Mouse (Mus musculus) MEL (cell line): ENCODE results near the gene Nfat5. TPM values are rescaled to one million over a fixed set of nuclear protein-coding genes. Genes with fewer than 3 reads are reported as not detected.

Source experiments
- DNase-seq: peaks from one replicate; pipeline ENCODE4 v3.0.0; 2011; ENCODE audit warnings: low read depth, low spot score
- H3K27ac ChIP-seq: 2 replicates; pipeline ENCODE4 v1.5.1; 2012; ENCODE audit warnings: low read depth, mild to moderate bottlenecking, control low read depth, low read length, moderate library complexity; ENCODE audit not compliant: control insufficient read depth
- H3K27me3 ChIP-seq, 2 experiments: fragments of 150-350 bp in 1 of 2; sonication (generic) in 1 of 2; 2 replicates each; pipeline ENCODE4 v1.6.1; 2012; ENCODE audit warnings: low read length in 2 of 2, mild to moderate bottlenecking in 2 of 2, improper control_type of control experiment in 1 of 2, moderate library complexity in 1 of 2; ENCODE audit not compliant: insufficient read depth in 2 of 2, control insufficient read depth in 1 of 2
- H3K36me3 ChIP-seq, 2 experiments: 2 replicates each; pipeline ENCODE4 v1.6.1; 2012 to 2014; ENCODE audit warnings: low read length in 2 of 2, improper control_type of control experiment in 1 of 2, inconsistent platforms in 1 of 2, mild to moderate bottlenecking in 1 of 2; ENCODE audit not compliant: insufficient read depth in 2 of 2, control insufficient read depth in 1 of 2
- H3K4me1 ChIP-seq, 2 experiments: fragments of 150-350 bp in 1 of 2; sonication (generic) in 1 of 2; 2 replicates each; pipeline ENCODE4 v1.6.1; 2012; ENCODE audit warnings: low read length in 2 of 2, improper control_type of control experiment in 1 of 2, mild to moderate bottlenecking in 1 of 2; ENCODE audit not compliant: insufficient read depth in 2 of 2, control insufficient read depth in 1 of 2
- H3K4me3 ChIP-seq, 2 experiments: fragments of 150-350 bp in 1 of 2; sonication (generic) in 1 of 2; 2 replicates each; pipeline ENCODE4 v1.5.1; 2012; ENCODE audit warnings: low read depth in 2 of 2, low read length in 2 of 2, mild to moderate bottlenecking in 2 of 2, moderate library complexity in 2 of 2, control low read depth in 1 of 2, improper control_type of control experiment in 1 of 2; ENCODE audit not compliant: control insufficient read depth in 1 of 2, insufficient read depth in 1 of 2
- H3K79me2 ChIP-seq: 2 replicates; pipeline ENCODE4 v1.6.1; 2012; ENCODE audit warnings: mild to moderate bottlenecking, low read length, moderate library complexity; ENCODE audit not compliant: control insufficient read depth, poor library complexity, insufficient read depth
- H3K9ac ChIP-seq: 2 replicates; pipeline ENCODE4 v1.6.1; 2012; ENCODE audit warnings: low read depth, mild to moderate bottlenecking, control low read depth, low read length, moderate library complexity; ENCODE audit not compliant: control insufficient read depth, poor library complexity, severe bottlenecking
- H3K9me3 ChIP-seq: fragments of 150-350 bp; sonication (generic); replicated peaks from 2 replicates; pipeline ENCODE4 v1.6.1; 2012; ENCODE audit warnings: mild to moderate bottlenecking, low read length, improper control_type of control experiment, moderate library complexity; ENCODE audit not compliant: insufficient read depth
- BHLHE40 ChIP-seq: IDR thresholded peaks from 2 replicates; pipeline ENCODE4 v1.6.1; 2012; ENCODE audit warnings: low read depth, mild to moderate bottlenecking, inconsistent platforms, low read length, improper control_type of control experiment, borderline replicate concordance
- CHD1 ChIP-seq: IDR thresholded peaks from 2 replicates; pipeline ENCODE4 v1.6.1; 2012; ENCODE audit warnings: low read depth, mild to moderate bottlenecking, inconsistent platforms, low read length, improper control_type of control experiment
- CHD2 ChIP-seq: IDR thresholded peaks from 2 replicates; pipeline ENCODE4 v1.6.1; 2011; ENCODE audit warnings: low read length, improper control_type of control experiment
- E2F4 ChIP-seq: IDR thresholded peaks from 2 replicates; pipeline ENCODE4 v1.6.1; 2011; ENCODE audit warnings: low read depth, low read length, improper control_type of control experiment, borderline replicate concordance
- ETS1 ChIP-seq: IDR thresholded peaks from 2 replicates; pipeline ENCODE4 v1.6.1; 2012; ENCODE audit warnings: low read depth, mild to moderate bottlenecking, inconsistent platforms, low read length, improper control_type of control experiment, moderate library complexity
- GABPA ChIP-seq: IDR thresholded peaks from 2 replicates; pipeline ENCODE4 v1.6.1; 2012; ENCODE audit warnings: low read depth, mild to moderate bottlenecking, inconsistent platforms, low read length, improper control_type of control experiment, moderate library complexity
- GATA1 ChIP-seq: IDR thresholded peaks from 2 replicates; pipeline ENCODE4 v1.6.1; 2011; ENCODE audit warnings: low read depth, low read length, improper control_type of control experiment
- MEF2A ChIP-seq: IDR thresholded peaks from 2 replicates; pipeline ENCODE4 v1.6.1; 2014; ENCODE audit warnings: low read depth, mild to moderate bottlenecking, inconsistent platforms, low read length, improper control_type of control experiment; ENCODE audit not compliant: poor library complexity, insufficient replicate concordance, severe bottlenecking; ENCODE audit errors: extremely low read depth
- NELFE ChIP-seq: IDR thresholded peaks from 2 replicates; pipeline ENCODE4 v1.6.1; 2011; ENCODE audit warnings: low read depth, low read length, improper control_type of control experiment
- POLR2A ChIP-seq, 2 experiments: IDR thresholded peaks; 2 replicates each; pipeline ENCODE4 v1.6.1; 2011 to 2012; ENCODE audit warnings: low read length in 2 of 2, mild to moderate bottlenecking in 2 of 2, control low read depth in 1 of 2, improper control_type of control experiment in 1 of 2, low read depth in 1 of 2, moderate library complexity in 1 of 2; ENCODE audit not compliant: control insufficient read depth in 1 of 2, insufficient read depth in 1 of 2, poor library complexity in 1 of 2
- POLR2AphosphoS5 ChIP-seq: IDR thresholded peaks from 2 replicates; pipeline ENCODE4 v1.6.1; 2012; ENCODE audit warnings: low read depth, borderline replicate concordance, mild to moderate bottlenecking, inconsistent platforms, low read length, moderate library complexity, mixed read lengths
- SIN3A ChIP-seq: IDR thresholded peaks from 2 replicates; pipeline ENCODE4 v1.6.1; 2012; ENCODE audit warnings: low read length, improper control_type of control experiment, inconsistent platforms
- TCF12 ChIP-seq: IDR thresholded peaks from 2 replicates; pipeline ENCODE4 v1.6.1; 2014; ENCODE audit warnings: low read depth, mild to moderate bottlenecking, inconsistent platforms, low read length, improper control_type of control experiment, moderate library complexity
- ZKSCAN1 ChIP-seq: IDR thresholded peaks from 2 replicates; pipeline ENCODE4 v1.6.1; 2012; ENCODE audit warnings: low read depth, mild to moderate bottlenecking, inconsistent platforms, low read length, improper control_type of control experiment, moderate library complexity
- polyA plus RNA-seq, 2 experiments: library from polyadenylated mRNA; stranded (reverse) in 1 of 2; unstranded in 1 of 2; fragments of >175 nt in 1 of 2; fragments of >200 nt in 1 of 2; gene quantifications; 2 replicates each; pipeline versions ENCODE4 v1.2.1 to v1.2.4; 2012; ENCODE audit warnings: low replicate concordance in 2 of 2, low read depth in 1 of 2; ENCODE audit not compliant: insufficient read length in 2 of 2, insufficient read depth in 1 of 2, missing spikeins in 1 of 2
- total RNA-seq: library from RNA; depleted of rRNA; stranded (reverse); fragments of 300-350 nt; gene quantifications from 2 replicates; pipeline ENCODE4 v1.2.3, GENCODE M21; 2012

Gene Nfat5
- total and polyA plus RNA-seq, 3 experiments, result 4.2 to 11.3 TPM; not detected in 1

DNA sequence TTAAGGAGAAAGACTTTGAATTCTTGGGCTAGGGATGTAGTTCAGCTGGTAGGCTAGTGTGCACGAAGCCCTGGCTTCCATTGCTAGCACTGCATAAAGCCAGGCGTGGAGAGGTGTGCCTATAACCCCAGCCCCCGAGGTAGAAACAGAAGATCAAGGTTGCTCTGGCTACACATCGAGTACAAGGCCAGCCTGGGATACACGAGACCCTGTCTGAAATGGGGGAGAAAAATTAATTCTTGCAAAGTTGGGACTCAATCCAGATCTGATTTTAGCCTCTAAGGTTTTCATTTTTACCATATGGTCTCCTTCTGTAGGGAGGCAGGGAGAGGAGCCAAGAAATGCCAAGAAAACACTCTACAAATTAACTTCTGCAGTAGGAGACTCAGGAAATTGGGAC lies 36.0 kb upstream of the Nfat5 start:
- Histone ChIP-seq H3K36me3 (peaks cover 0 to 20% of the 10 kb centered on the region in 2 experiments; a peak in 2 of 4 replicates), H3K27ac (no peak overlapping the region)
- no peak for DNase-seq

DNA sequence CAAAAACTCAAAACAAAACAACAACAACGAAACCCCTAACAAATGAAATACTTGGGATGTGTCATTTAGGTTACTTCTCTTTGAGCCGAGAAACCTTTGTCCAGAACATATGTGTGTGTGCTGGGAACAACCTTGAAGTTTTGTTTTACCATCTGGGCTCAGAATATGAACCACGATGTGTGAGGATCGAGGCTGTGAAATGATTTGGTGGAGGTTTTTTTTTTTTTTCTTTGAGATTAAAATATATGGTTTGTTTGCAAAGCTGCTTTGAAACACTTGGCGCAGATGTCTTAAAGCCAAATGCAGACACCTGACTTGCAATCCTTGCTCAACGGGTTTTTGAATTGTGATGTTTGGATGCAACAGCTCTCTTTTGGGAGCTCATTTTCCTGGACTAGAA lies 33.1 kb upstream of the Nfat5 start:
- Histone ChIP-seq H3K27ac (no peak overlapping the region), H3K27me3 (no peaks in the 10 kb centered on the region), H3K9me3 (no peaks in the 10 kb centered on the region), H3K9ac (no peak overlapping the region), H3K4me3 (no peak overlapping the region), H3K79me2 (no peaks in the 10 kb centered on the region), H3K4me1 (peaks cover 0 to 5% of the 10 kb centered on the region in 2 experiments; a peak in 1 of 4 replicates), H3K36me3 (peaks cover 0 to 6% of the 10 kb centered on the region in 2 experiments; a peak in 2 of 4 replicates)
- TF ChIP-seq BHLHE40, result no peak
- no peak for TF ChIP-seq ETS1
- TF ChIP-seq POLR2AphosphoS5, result no peak
- no peak for TF ChIP-seq ZKSCAN1
- TF ChIP-seq CHD1, result no peak
- TF ChIP-seq POLR2A (IDR thresholded peaks at IDR 0.05; ENCODE audit: control insufficient read depth in 1 of 2, insufficient read depth in 1 of 2, low read depth in 1 of 2, low read length in 2 of 2, poor library complexity in 1 of 2), result no peak
- no peak for DNase-seq

More for the DNA sequence above, 36.0 kb upstream of the Nfat5 start:
- no peaks in the 10 kb centered on the region; the same call in 1 of the 2 replicates for H3K79me2 ChIP-seq
- peaks cover 7 to 16% of the 10 kb centered on the region in 2 experiments for H3K4me1 ChIP-seq
- no peaks in the 10 kb centered on the region for H3K9me3 ChIP-seq
- TF ChIP-seq ZKSCAN1 (no peak), BHLHE40 (no peak), TCF12 (no peak), POLR2A (IDR thresholded peaks at IDR 0.05; ENCODE audit: control insufficient read depth in 1 of 2, insufficient read depth in 1 of 2, low read depth in 1 of 2, low read length in 2 of 2, poor library complexity in 1 of 2) (no peak), GATA1 (no peak), NELFE (no peak), SIN3A (no peak), MEF2A (no peak), CHD2 (no peak), E2F4 (no peak)
- no peak overlapping the region for H3K4me3 ChIP-seq
- no peaks in the 10 kb centered on the region for H3K27me3 ChIP-seq
- no peak overlapping the region for H3K9ac ChIP-seq

DNA sequence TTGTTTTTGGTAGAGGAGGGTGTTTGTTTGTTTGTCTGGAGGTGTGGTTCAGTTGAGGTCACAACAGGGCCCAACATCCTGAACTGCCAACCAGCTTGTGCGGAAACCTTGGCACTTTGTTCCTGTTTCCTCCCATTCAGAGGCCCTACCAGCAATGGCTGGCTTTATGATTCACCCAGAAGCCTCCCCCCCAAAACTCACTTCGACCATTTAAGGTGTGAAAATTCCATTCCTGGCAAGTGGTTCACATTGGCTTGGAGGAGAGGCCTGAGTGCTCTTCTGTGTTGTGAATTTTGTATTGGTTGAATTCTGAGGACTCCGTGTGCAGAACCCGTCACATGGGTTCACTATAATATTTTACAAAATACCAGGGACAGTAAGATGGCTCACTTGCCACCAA lies 32.1 kb upstream of the Nfat5 start:
- no peak overlapping the region for H3K9ac ChIP-seq
- H3K27me3 ChIP-seq, result no peaks in the 10 kb centered on the region
- no peak for DNase-seq
- TF ChIP-seq GABPA (no peak), SIN3A (no peak), MEF2A (no peak)
- H3K4me1 ChIP-seq, result peaks cover 0 to 2% of the 10 kb centered on the region in 2 experiments; a peak in 1 of 4 replicates
- peaks cover 0 to 2% of the 10 kb centered on the region in 2 experiments; a peak in 1 of 4 replicates for H3K36me3 ChIP-seq
- H3K27ac ChIP-seq, result no peak overlapping the region
- H3K9me3 ChIP-seq, result no peaks in the 10 kb centered on the region
- H3K4me3 ChIP-seq, result no peak overlapping the region
- no peaks in the 10 kb centered on the region for H3K79me2 ChIP-seq
